Mouse (Mus musculus) ovary, postnatal 10 days (tissue): ENCODE results near the gene Stom.

Experiments used
- DNase-seq: peaks from one replicate; pipeline ENCODE4 v3.0.0; 2022; ENCODE audit warnings: low spot score

Gene Stom

GRCm38 (mm10) chr2:35271817-35272216 is 65.0 kb downstream of the Stom start:
- DNase-seq, result no peak

- no peak for DNase-seq
Observed at GRCm38 (mm10) chr2:35270531-35270984, 66.2 kb downstream of the Stom start.

GRCm38 (mm10) chr2:35269716-35270260 is 67.0 kb downstream of the Stom start:
- no peak for DNase-seq

- DNase-seq, result no peak
Observed at GRCm38 (mm10) chr2:35269136-35269535, 67.6 kb downstream of the Stom start.

- DNase-seq, result no peak
Observed at GRCm38 (mm10) chr2:35267876-35268566, 68.8 kb downstream of the Stom start.

- no peak for DNase-seq
Observed at GRCm38 (mm10) chr2:35267156-35267875, 69.5 kb downstream of the Stom start.

GRCm38 (mm10) chr2:35266251-35266905 is 70.4 kb downstream of the Stom start:
- no peak for DNase-seq

GRCm38 (mm10) chr2:35265775-35266174 is 71.0 kb downstream of the Stom start:
- DNase-seq, result no peak

- no peak for DNase-seq
Observed at GRCm38 (mm10) chr2:35265296-35265695, 71.5 kb downstream of the Stom start.

- DNase-seq, result no peak
Observed at GRCm38 (mm10) chr2:35264095-35264494, 72.7 kb downstream of the Stom start.
